Mouse (Mus musculus) ES-E14 (cell line): ENCODE measurements around the gene Sh3bgrl. TPM values are rescaled to one million over a fixed set of nuclear protein-coding genes. Genes with fewer than 3 reads are reported as not detected.
"Not testable (repeated sequence)": the region's sequence is repeated elsewhere in the genome, so short reads cannot be mapped to it uniquely, and the experiment has no call there.

Source experiments
- DNase-seq: peaks from one replicate; pipeline ENCODE4 v3.0.0-alpha.2; 2013; ENCODE audit warnings: low read depth, low spot score
- H3K27ac ChIP-seq: 2 replicates; pipeline ENCODE4 v1.5.1; 2012; ENCODE audit warnings: low read depth, mild to moderate bottlenecking, low read length, moderate library complexity, mixed read lengths; ENCODE audit not compliant: poor library complexity, insufficient read depth, severe bottlenecking
- H3K36me3 ChIP-seq: 2 replicates; pipeline ENCODE4 v1.6.1; 2012; ENCODE audit warnings: mild to moderate bottlenecking, low read length, moderate library complexity, mixed read lengths; ENCODE audit not compliant: control insufficient read depth, poor library complexity, insufficient read depth, severe bottlenecking
- H3K4me1 ChIP-seq, 2 experiments: fragments of 150-350 bp in 1 of 2; sonication (generic) in 1 of 2; 2 replicates each; pipeline ENCODE4 v1.6.1; 2012; ENCODE audit warnings: low read length in 2 of 2, mild to moderate bottlenecking in 1 of 2, mixed read lengths in 1 of 2; ENCODE audit not compliant: control insufficient read depth in 2 of 2, insufficient read depth in 2 of 2, poor library complexity in 1 of 2
- H3K4me3 ChIP-seq, 2 experiments: fragments of 150-350 bp in 1 of 2; sonication (generic) in 1 of 2; 2 replicates each; pipeline ENCODE4 v1.5.1; 2012; ENCODE audit warnings: low read length in 2 of 2, low read depth in 1 of 2, mild to moderate bottlenecking in 1 of 2, mixed read lengths in 1 of 2; ENCODE audit not compliant: insufficient read depth in 1 of 2, poor library complexity in 1 of 2, severe bottlenecking in 1 of 2
- H3K9ac ChIP-seq: 2 replicates; pipeline ENCODE4 v1.6.1; 2012; ENCODE audit warnings: low read depth, mild to moderate bottlenecking, low read length, mixed read lengths; ENCODE audit not compliant: poor library complexity, insufficient read depth, severe bottlenecking
- H3K9me3 ChIP-seq: fragments of 150-350 bp; sonication (generic); 2 replicates; pipeline ENCODE4 v1.6.1; 2012; ENCODE audit warnings: low read depth, mild to moderate bottlenecking, low read length; ENCODE audit not compliant: control insufficient read depth, insufficient read depth
- CHD2 ChIP-seq: IDR thresholded peaks from 2 replicates; pipeline ENCODE4 v1.6.1; 2014; ENCODE audit warnings: mild to moderate bottlenecking, low read depth, low read length, inconsistent platforms
- HCFC1 ChIP-seq: IDR thresholded peaks from 2 replicates; pipeline ENCODE4 v1.6.1; 2012; ENCODE audit warnings: low read length, inconsistent platforms, borderline replicate concordance; ENCODE audit not compliant: insufficient read depth
- MAFK ChIP-seq: IDR thresholded peaks from 2 replicates; pipeline ENCODE4 v1.6.1; 2014; ENCODE audit warnings: mild to moderate bottlenecking, low read depth, low read length, inconsistent platforms; ENCODE audit not compliant: insufficient read depth
- ZC3H11A ChIP-seq: IDR thresholded peaks from 2 replicates; pipeline ENCODE4 v1.6.1; 2012; ENCODE audit warnings: low read depth, mild to moderate bottlenecking, inconsistent platforms, low read length, borderline replicate concordance
- ZNF384 ChIP-seq: IDR thresholded peaks from 2 replicates; pipeline ENCODE4 v1.6.1; 2012; ENCODE audit warnings: low read depth, low read length, inconsistent platforms
- in situ Hi-C, 2 experiments: fragments of 600-800 bp; cut with MboI; formaldehyde crosslinking; loops; one replicate each; pipeline ENCODE4 v1.15.1; 2025; ENCODE audit warnings: low sequenced_read_pairs in 2 of 2, inconsistent platforms in 1 of 2; ENCODE audit not compliant: unreplicated experiment in 2 of 2
- total RNA-seq: library from RNA; depleted of rRNA; stranded (reverse); fragments of 300-350 nt; gene quantifications from 2 replicates; pipeline ENCODE4 v1.2.3, GENCODE M21; 2012

The Sh3bgrl gene
- total RNA-seq, 1 experiment: 13.6 TPM

- peak; percentile 89 for TF ChIP-seq ZNF384
- no peak for TF ChIP-seq HCFC1
- no peak overlapping the region for H3K4me3 ChIP-seq
- in situ Hi-C loops: no loop called here
- H3K9ac ChIP-seq: no peak overlapping the region
- no peak for DNase-seq
- H3K9me3 ChIP-seq: no peaks in the 10 kb centered on the region
- no peaks in the 10 kb centered on the region for H3K4me1 ChIP-seq
- H3K36me3 ChIP-seq: no peaks in the 10 kb centered on the region
- H3K27ac ChIP-seq: no peak overlapping the region
These were observed 18.8 kb upstream of the Sh3bgrl start for GRCm38 (mm10) chrX:109076355-109076754.

- H3K9me3 ChIP-seq, H3K9ac ChIP-seq, H3K36me3 ChIP-seq, H3K27ac ChIP-seq, H3K4me3 ChIP-seq, H3K4me1 ChIP-seq, in situ Hi-C loops, DNase-seq: not testable (repeated sequence)
These were observed 15.8 kb upstream of the Sh3bgrl start for GRCm38 (mm10) chrX:109079354-109079753.

- Histone ChIP-seq H3K27ac (no peak overlapping the region), H3K9me3 (no peaks in the 10 kb centered on the region), H3K9ac (no peak overlapping the region), H3K36me3 (no peaks in the 10 kb centered on the region), H3K4me3 (no peak overlapping the region), H3K4me1 (no peaks in the 10 kb centered on the region)
- in situ Hi-C loops: no loop called here
- no peak for TF ChIP-seq ZNF384
- no peak for TF ChIP-seq CHD2
- no peak for TF ChIP-seq MAFK
- DNase-seq: no peak
These were observed 8.1 kb upstream of the Sh3bgrl start for GRCm38 (mm10) chrX:109087073-109087472.

GRCm38 (mm10) chrX:109094800-109095199 is 365 bp upstream of the Sh3bgrl start:
- Histone ChIP-seq H3K4me3 (peak overlapping the region; percentile 12 to 81; a peak in 3 of 4 replicates), H3K9me3 (no peaks in the 10 kb centered on the region), H3K27ac (no peak overlapping the region), H3K4me1 (no peaks in the 10 kb centered on the region), H3K9ac (no peak overlapping the region), H3K36me3 (no peaks in the 10 kb centered on the region)
- TF ChIP-seq ZNF384 (no peak), CHD2 (no peak), HCFC1 (no peak), ZC3H11A (no peak), MAFK (no peak)
- DNase-seq: no peak
- in situ Hi-C loops: no loop called here

GRCm38 (mm10) chrX:109098511-109098910 is 3.3 kb downstream of the Sh3bgrl start:
- H3K9me3 ChIP-seq: no peaks in the 10 kb centered on the region
- no peaks in the 10 kb centered on the region for H3K4me1 ChIP-seq
- no peak for TF ChIP-seq CHD2
- no peak for TF ChIP-seq HCFC1
- TF ChIP-seq ZC3H11A: no peak
- no peak for TF ChIP-seq ZNF384
- TF ChIP-seq MAFK: no peak
- no peak for DNase-seq
- H3K27ac ChIP-seq: no peak overlapping the region
- in situ Hi-C loops: no loop called here
- no peaks in the 10 kb centered on the region for H3K36me3 ChIP-seq
- H3K4me3 ChIP-seq: no peak overlapping the region
- H3K9ac ChIP-seq: no peak overlapping the region
